Mouse (Mus musculus): ENCODE measurements around the gene Cnn2. TPM values are rescaled to one million over a fixed set of nuclear protein-coding genes. Genes with fewer than 3 reads are reported as not detected.
A peak's percentile ranks its signal among the peaks of the same experiment; 100 is the strongest.

Gene Cnn2
- polyA plus RNA-seq, 1 experiment from 2014 or later: 220 TPM

- no peak overlapping the region for H3K9ac ChIP-seq (ENCODE audit: low read depth, low read length)
- 91% methylated on average over 21 of the region's 21 CpGs for WGBS
- peaks cover 41% of the 10 kb centered on the region for H3K36me3 ChIP-seq (ENCODE audit: control insufficient read depth, insufficient read depth, low read length)
- H3K27ac ChIP-seq (ENCODE audit: low read depth, low read length): no peak overlapping the region
- 0 out of 2 replicates have a peak, but pooled peaks cover 5% of the 10 kb centered on the region for H3K9me3 ChIP-seq (ENCODE audit: control insufficient read depth, low read length)
- H3K4me1 ChIP-seq (ENCODE audit: control insufficient read depth, insufficient read depth, low read length): 0 out of 2 replicates have a peak, but pooled peaks cover 7% of the 10 kb centered on the region
- no peak overlapping the region for H3K4me2 ChIP-seq (replicated peaks; ENCODE audit: low read depth, low read length)
- H3K4me3 ChIP-seq (ENCODE audit: low read length): no peak overlapping the region
- ATAC-seq (ENCODE audit: low FRiP score, low TSS enrichment): no peak
- peaks cover 15% of the 10 kb centered on the region; the same call in 1 of the 2 replicates for H3K27me3 ChIP-seq (ENCODE audit: control insufficient read depth, insufficient read depth, low read length)
Observed at GRCm38 (mm10) chr10:79974087-79974486, 14.3 kb upstream of the Cnn2 start.

- ATAC-seq (ENCODE audit: low FRiP score, low TSS enrichment): no peak
Observed at GRCm38 (mm10) chr10:79974668-79975067, 13.7 kb upstream of the Cnn2 start.

GRCm38 (mm10) chr10:79976071-79976721 is 12.2 kb upstream of the Cnn2 start:
- Histone ChIP-seq H3K27ac (ENCODE audit: low read depth, low read length) (no peak overlapping the region), H3K9me3 (ENCODE audit: control insufficient read depth, low read length) (0 out of 2 replicates have a peak, but pooled peaks cover 5% of the 10 kb centered on the region), H3K9ac (ENCODE audit: low read depth, low read length) (no peak overlapping the region), H3K36me3 (ENCODE audit: control insufficient read depth, insufficient read depth, low read length) (peaks cover 50% of the 10 kb centered on the region), H3K4me1 (ENCODE audit: control insufficient read depth, insufficient read depth, low read length) (0 out of 2 replicates have a peak, but pooled peaks cover 2% of the 10 kb centered on the region), H3K4me2 (replicated peaks; ENCODE audit: low read depth, low read length) (no peak overlapping the region), H3K27me3 (ENCODE audit: control insufficient read depth, insufficient read depth, low read length) (peaks cover 8% of the 10 kb centered on the region; the same call in 1 of the 2 replicates), H3K4me3 (ENCODE audit: low read length) (no peak overlapping the region)
- 84% methylated on average over 28 of the region's 28 CpGs for WGBS
- no peak for ATAC-seq (ENCODE audit: low FRiP score, low TSS enrichment)

More at GRCm38 (mm10) chr10:79974668-79975067, 13.7 kb upstream of the Cnn2 start:
- H3K27ac ChIP-seq (ENCODE audit: low read depth, low read length): no peak overlapping the region
- peaks cover 15% of the 10 kb centered on the region; the same call in 1 of the 2 replicates for H3K27me3 ChIP-seq (ENCODE audit: control insufficient read depth, insufficient read depth, low read length)
- H3K4me2 ChIP-seq (replicated peaks; ENCODE audit: low read depth, low read length): no peak overlapping the region
- 0 out of 2 replicates have a peak, but pooled peaks cover 7% of the 10 kb centered on the region for H3K4me1 ChIP-seq (ENCODE audit: control insufficient read depth, insufficient read depth, low read length)
- H3K4me3 ChIP-seq (ENCODE audit: low read length): no peak overlapping the region
- H3K9me3 ChIP-seq (ENCODE audit: control insufficient read depth, low read length): 0 out of 2 replicates have a peak, but pooled peaks cover 5% of the 10 kb centered on the region
- WGBS: 86% methylated on average over 8 of the region's 8 CpGs
- peaks cover 46% of the 10 kb centered on the region for H3K36me3 ChIP-seq (ENCODE audit: control insufficient read depth, insufficient read depth, low read length)
- H3K9ac ChIP-seq (ENCODE audit: low read depth, low read length): no peak overlapping the region

GRCm38 (mm10) chr10:79976722-79977107 is 11.7 kb upstream of the Cnn2 start:
- Histone ChIP-seq H3K4me3 (ENCODE audit: low read length) (no peak overlapping the region), H3K4me2 (replicated peaks; ENCODE audit: low read depth, low read length) (no peak overlapping the region), H3K9me3 (ENCODE audit: control insufficient read depth, low read length) (0 out of 2 replicates have a peak, but pooled peaks cover 5% of the 10 kb centered on the region), H3K27ac (ENCODE audit: low read depth, low read length) (no peak overlapping the region), H3K4me1 (ENCODE audit: control insufficient read depth, insufficient read depth, low read length) (0 out of 2 replicates have a peak, but pooled peaks cover 2% of the 10 kb centered on the region), H3K36me3 (ENCODE audit: control insufficient read depth, insufficient read depth, low read length) (peaks cover 53% of the 10 kb centered on the region), H3K27me3 (ENCODE audit: control insufficient read depth, insufficient read depth, low read length) (peaks cover 3% of the 10 kb centered on the region; the same call in 1 of the 2 replicates), H3K9ac (ENCODE audit: low read depth, low read length) (no peak overlapping the region)
- WGBS: 77% methylated on average over 33 of the region's 36 CpGs
- no peak for ATAC-seq (ENCODE audit: low FRiP score, low TSS enrichment)

GRCm38 (mm10) chr10:79977324-79977723 is 11.1 kb upstream of the Cnn2 start:
- 83% methylated on average over 28 of the region's 28 CpGs for WGBS

GRCm38 (mm10) chr10:79978061-79978460 is 10.3 kb upstream of the Cnn2 start:
- H3K4me2 ChIP-seq (replicated peaks; ENCODE audit: low read depth, low read length): no peak overlapping the region
- H3K4me3 ChIP-seq (ENCODE audit: low read length): no peak overlapping the region
- 97% methylated on average over 21 of the region's 21 CpGs for WGBS
- no peak overlapping the region for H3K9ac ChIP-seq (ENCODE audit: low read depth, low read length)
- no peaks in the 10 kb centered on the region for H3K27me3 ChIP-seq (ENCODE audit: control insufficient read depth, insufficient read depth, low read length)
- no peak for ATAC-seq (ENCODE audit: low FRiP score, low TSS enrichment)
- no peak overlapping the region for H3K27ac ChIP-seq (ENCODE audit: low read depth, low read length)
- H3K36me3 ChIP-seq (ENCODE audit: control insufficient read depth, insufficient read depth, low read length): peaks cover 53% of the 10 kb centered on the region
- peaks cover 8% of the 10 kb centered on the region for H3K4me1 ChIP-seq (ENCODE audit: control insufficient read depth, insufficient read depth, low read length)
- H3K9me3 ChIP-seq (ENCODE audit: control insufficient read depth, low read length): 0 out of 2 replicates have a peak, but pooled peaks cover 5% of the 10 kb centered on the region

More at GRCm38 (mm10) chr10:79977324-79977723, 11.1 kb upstream of the Cnn2 start:
- Histone ChIP-seq H3K27me3 (ENCODE audit: control insufficient read depth, insufficient read depth, low read length) (no peaks in the 10 kb centered on the region), H3K9me3 (ENCODE audit: control insufficient read depth, low read length) (0 out of 2 replicates have a peak, but pooled peaks cover 5% of the 10 kb centered on the region), H3K36me3 (ENCODE audit: control insufficient read depth, insufficient read depth, low read length) (peaks cover 53% of the 10 kb centered on the region), H3K27ac (ENCODE audit: low read depth, low read length) (no peak overlapping the region), H3K4me2 (replicated peaks; ENCODE audit: low read depth, low read length) (no peak overlapping the region), H3K4me3 (ENCODE audit: low read length) (no peak overlapping the region), H3K9ac (ENCODE audit: low read depth, low read length) (no peak overlapping the region), H3K4me1 (ENCODE audit: control insufficient read depth, insufficient read depth, low read length) (peaks cover 3% of the 10 kb centered on the region)
- no peak for ATAC-seq (ENCODE audit: low FRiP score, low TSS enrichment)

GRCm38 (mm10) chr10:79979401-79980155 is 8.8 kb upstream of the Cnn2 start:
- no peak for ATAC-seq (ENCODE audit: low FRiP score, low TSS enrichment)
- Histone ChIP-seq H3K9ac (ENCODE audit: low read depth, low read length) (no peak overlapping the region), H3K4me1 (ENCODE audit: control insufficient read depth, insufficient read depth, low read length) (peaks cover 14% of the 10 kb centered on the region), H3K27ac (ENCODE audit: low read depth, low read length) (no peak overlapping the region), H3K27me3 (ENCODE audit: control insufficient read depth, insufficient read depth, low read length) (no peaks in the 10 kb centered on the region), H3K9me3 (ENCODE audit: control insufficient read depth, low read length) (0 out of 2 replicates have a peak, but pooled peaks cover 5% of the 10 kb centered on the region), H3K4me2 (replicated peaks; ENCODE audit: low read depth, low read length) (no peak overlapping the region), H3K4me3 (ENCODE audit: low read length) (no peak overlapping the region), H3K36me3 (ENCODE audit: control insufficient read depth, insufficient read depth, low read length) (peaks cover 53% of the 10 kb centered on the region)
- 93% methylated on average over 22 of the region's 22 CpGs for WGBS

GRCm38 (mm10) chr10:79983205-79983604 is 5.2 kb upstream of the Cnn2 start:
- 79% methylated on average over 5 of the region's 5 CpGs for WGBS
- no peak overlapping the region for H3K27ac ChIP-seq (ENCODE audit: low read depth, low read length)
- H3K27me3 ChIP-seq (ENCODE audit: control insufficient read depth, insufficient read depth, low read length): no peaks in the 10 kb centered on the region
- no peak for ATAC-seq (ENCODE audit: low FRiP score, low TSS enrichment)
- peak overlapping the region; percentile 89; the same call in 1 of the 2 replicates for H3K9ac ChIP-seq (ENCODE audit: low read depth, low read length)
- peaks cover 29% of the 10 kb centered on the region for H3K4me1 ChIP-seq (ENCODE audit: control insufficient read depth, insufficient read depth, low read length)
- H3K4me3 ChIP-seq (ENCODE audit: low read length): peak overlapping the region; percentile 62
- peaks cover 21% of the 10 kb centered on the region for H3K36me3 ChIP-seq (ENCODE audit: control insufficient read depth, insufficient read depth, low read length)
- H3K4me2 ChIP-seq (replicated peaks; ENCODE audit: low read depth, low read length): peak overlapping the region; percentile 88
- H3K9me3 ChIP-seq (ENCODE audit: control insufficient read depth, low read length): no peaks in the 10 kb centered on the region
